In the genomic region with DNA sequence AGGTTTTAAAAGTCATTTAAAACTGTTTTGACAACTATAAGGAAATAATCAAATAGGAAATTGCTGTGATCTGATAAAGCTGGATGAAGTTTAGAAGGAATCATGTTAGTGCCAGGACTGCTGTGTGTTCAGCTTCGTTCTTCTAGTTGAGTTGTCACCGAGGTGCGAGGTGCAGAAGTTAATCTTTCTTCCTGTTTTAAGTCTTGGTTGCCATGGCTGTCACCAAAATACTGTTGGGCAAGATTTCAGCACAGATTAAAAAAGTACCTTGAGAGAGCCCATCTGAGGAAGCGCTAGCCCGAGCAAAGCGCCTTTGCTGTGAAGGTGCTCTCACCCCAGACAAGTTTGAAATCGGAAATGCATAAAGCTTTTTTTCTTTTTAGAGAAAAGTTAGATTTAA, we compare ENCODE assay signal across 16 mouse cellular contexts. TPM values are rescaled to one million over a fixed set of nuclear protein-coding genes. Genes with fewer than 3 reads are reported as not detected.
DNase-seq lines count a peak whose midpoint lies in the region; ATAC-seq and TF ChIP-seq lines count a peak whose summit lies in the region.
"Had no signal": no experiment of that assay in that cellular context is flagged by ENCODE, and none has a peak within 500 bp of the region (broad histone marks: within the 10 kb centered on the region; RNA-seq: fewer than 3 reads in every experiment).

No protein-coding gene starts in this region.

- TF ChIP-seq CTCF in G1E (IDR thresholded peaks at IDR 0.05; ENCODE audit: low read depth, low read length): no peak

- ATAC-seq in G1E (ENCODE audit: extremely low read depth, insufficient number of reproducible peaks, low FRiP score, poor library complexity, severe bottlenecking): peak; percentile 35; the same call in 1 of the 2 replicates
- peak; percentile 68 for ATAC-seq in inflammation-experienced regulatory T-cells, adult 6 months
- ATAC-seq: forebrain, embryonic 15.5 days; midbrain, embryonic 16.5 days had no signal

- H3K4me1 ChIP-seq in G1E (ENCODE audit: insufficient read depth, low read depth, low read length): peaks cover 64% of the 10 kb centered on the region

- H3K36me3 ChIP-seq in G1E (replicated peaks): peaks cover 89% of the 10 kb centered on the region
- H3K36me3 ChIP-seq in splenic B cell, adult 2 months (ENCODE audit: control insufficient read depth, insufficient read depth, low read length, poor library complexity, severe bottlenecking): peaks cover 2% of the 10 kb centered on the region; the same call in 1 of the 2 replicates

- no peaks in the 10 kb centered on the region for H3K27me3 ChIP-seq in G1E (ENCODE audit: insufficient read depth, low read length)
- no peaks in the 10 kb centered on the region for H3K27me3 ChIP-seq in splenic B cell, adult 2 months (ENCODE audit: control insufficient read depth, insufficient read depth, low read length, poor library complexity, severe bottlenecking)
- H3K27me3 ChIP-seq: forebrain, embryonic 15.5 days had no signal

- no peak overlapping the region for H3K4me3 ChIP-seq in G1E (ENCODE audit: low read depth, low read length)
- H3K4me3 ChIP-seq: forebrain, embryonic 15.5 days had no signal

- peak; percentile 40 to 48 for DNase-seq in spleen, postnatal 36 days (ENCODE audit: low spot score in 2 of 2)
- no peak for DNase-seq in spleen, adult 12 weeks (ENCODE audit: low spot score)
- peak; percentile 33 for DNase-seq in G1E (ENCODE audit: low spot score)
- DNase-seq in splenic B cell, adult 2 months (ENCODE audit: low read depth, low spot score): peak; percentile 64
- DNase-seq in urinary bladder, postnatal 4 days (ENCODE audit: low spot score in 2 of 2): no peak
- no peak for DNase-seq in adrenal gland, adult 2 months
- DNase-seq: adrenal gland, postnatal 14 days; cerebellum, adult 9-11 months; embryo, embryonic 11 days; kidney, adult 11 months; kidney, postnatal 25 days; left cerebral cortex, postnatal 4 days; spleen, adult 18-20 months had no signal

- H3K9me3 ChIP-seq in G1E (replicated peaks): no peaks in the 10 kb centered on the region
- H3K9me3 ChIP-seq: forebrain, embryonic 15.5 days had no signal

RNA-seq across cellular contexts. Expression of a gene that starts 24.2 kb away (rescaled TPM):
- total RNA-seq in G1E (2014; fragmentation: Nextera tagmentation) (184 and 234 TPM in 2 replicates), G1E (2017) (240 and 293 TPM in 2 replicates)
- 85.3 and 89.8 TPM in 2 replicates for polyA plus RNA-seq in G1E (2012)
- polyA plus RNA-seq in inflammation-experienced regulatory T-cells, adult 6 months (2017; shearing (Covaris generic)): 100 to 1,000 TPM; 124 to 151 (median 151) TPM
- total RNA-seq in adrenal gland, adult 2 months (2021): 10 to 100 TPM; 13.6 to 14.9 TPM
- polyA plus RNA-seq in adrenal gland, adult 2 months (2012; rRNA removed): 1.6 and 1.8 TPM in 2 replicates

Comparison
In these comparisons a context has a peak if more than half of its experiments do, and no peak if none do; other contexts are left out.
1. DNase-seq: peak in spleen, postnatal 36 days (2 of 2), G1E (single experiment) and splenic B cell, adult 2 months (single experiment); none in spleen, adult 12 weeks (single experiment), urinary bladder, postnatal 4 days (0 of 2) and adrenal gland, adult 2 months (single experiment).
2. RNA of a gene that starts 24.2 kb away (polyA plus RNA-seq): 124 to 151 TPM in inflammation-experienced regulatory T-cells, adult 6 months and 85.3 to 89.8 TPM in G1E; 1.6 to 1.8 TPM in adrenal gland, adult 2 months; every median in the first group is over 10 times any median in the second.